Mouse (Mus musculus): ENCODE results near the gene Rassf4. TPM values are rescaled to one million over a fixed set of nuclear protein-coding genes. Genes with fewer than 3 reads are reported as not detected.

Gene Rassf4
- polyA plus RNA-seq (2014; fragmentation: Illumina TruSeq; extraction: RNeasy Lipid Tissue Mini Kit (QIAGEN cat#74804)) = 16.6 TPM

DNA sequence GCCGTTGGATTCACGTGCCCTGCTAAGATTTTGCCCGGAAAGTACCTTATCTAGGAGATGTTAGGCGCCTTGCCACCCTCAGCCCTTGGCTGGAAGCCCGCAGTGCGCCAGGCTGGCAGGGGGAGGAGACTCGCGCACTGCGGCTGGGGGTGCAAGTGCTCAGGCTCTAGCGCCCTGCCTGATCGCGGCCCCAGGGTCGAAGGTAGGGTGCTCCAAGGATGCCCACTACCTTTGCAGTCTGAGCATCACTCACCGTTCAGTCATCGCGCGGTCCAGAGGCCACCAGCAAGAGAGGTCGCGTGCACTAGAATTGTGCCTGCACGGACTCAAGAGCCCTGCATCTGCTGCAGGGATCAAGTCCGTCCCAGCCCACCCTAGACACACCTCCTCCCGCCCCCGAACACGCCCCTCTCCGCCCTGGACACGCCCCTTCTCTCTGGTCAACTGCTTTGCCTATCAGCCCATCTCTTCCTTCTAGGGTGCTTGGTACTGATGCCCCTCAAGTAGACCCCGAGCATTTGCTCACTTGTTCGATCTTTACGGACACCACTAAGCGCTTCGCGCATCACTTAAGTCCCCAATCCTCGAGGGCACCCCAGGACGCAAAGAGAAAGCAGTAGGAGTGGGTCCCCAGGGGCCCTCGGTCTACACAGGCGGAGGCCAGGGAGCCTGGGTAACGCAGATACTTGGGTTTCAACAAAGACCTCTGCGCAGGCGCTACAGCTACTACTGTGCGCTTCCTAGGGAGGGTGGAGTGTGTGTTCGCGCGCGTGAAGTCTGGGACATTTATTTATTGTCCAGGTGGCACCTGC is at the start of gene Rassf4:
TSS of gene Rassf4 (minus strand) at position 482 of the 812 bp plus-strand sequence.

DNA sequence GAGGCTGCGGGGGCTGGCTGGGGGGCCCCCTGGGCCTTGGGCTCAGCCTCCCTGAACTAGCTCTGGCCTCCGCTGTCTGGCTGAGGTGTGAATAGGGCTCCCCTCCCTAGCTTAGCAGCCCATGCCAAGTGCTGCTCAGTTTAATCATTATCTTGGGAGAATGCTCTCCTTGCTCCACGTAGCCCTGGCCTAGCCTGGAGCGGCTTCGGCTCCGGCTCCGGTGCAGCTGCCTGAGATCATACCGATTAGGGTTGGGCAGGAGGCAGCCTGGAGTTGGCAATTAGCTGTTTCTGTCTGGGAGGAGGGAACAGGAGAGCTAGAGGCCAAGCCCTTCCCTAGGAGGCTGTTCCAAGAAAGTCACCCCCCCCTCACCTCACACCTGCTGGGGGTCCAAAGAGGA is 42.9 kb upstream of the Rassf4 start, which contains the start of gene Tmem72:
TSS of gene Tmem72 (minus strand) at position 248 of the 400 bp plus-strand sequence.

DNA sequence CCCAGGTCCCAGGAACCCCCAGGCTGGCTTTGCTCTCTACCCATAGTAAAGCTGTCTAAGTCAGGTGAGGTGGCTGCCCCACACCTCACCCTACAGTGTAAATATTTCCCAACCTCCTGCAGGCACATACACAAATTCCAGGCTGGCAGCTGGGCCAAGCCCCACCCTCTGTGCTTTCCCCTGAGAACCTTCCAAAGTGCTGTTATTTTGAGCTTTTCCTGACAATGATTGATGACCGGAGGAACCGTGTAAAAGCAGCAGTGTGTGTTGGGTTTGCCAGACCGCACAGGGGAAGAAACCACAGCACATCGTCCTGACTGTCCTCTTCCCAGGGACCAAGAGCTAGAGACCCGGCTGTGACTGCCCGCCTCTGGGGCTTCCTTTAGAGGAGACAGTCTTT is 23.3 kb downstream of the Rassf4 start, which contains the start of gene Depp1:
TSS of gene Depp1 (plus strand) at position 204 of the 400 bp plus-strand sequence.

DNA sequence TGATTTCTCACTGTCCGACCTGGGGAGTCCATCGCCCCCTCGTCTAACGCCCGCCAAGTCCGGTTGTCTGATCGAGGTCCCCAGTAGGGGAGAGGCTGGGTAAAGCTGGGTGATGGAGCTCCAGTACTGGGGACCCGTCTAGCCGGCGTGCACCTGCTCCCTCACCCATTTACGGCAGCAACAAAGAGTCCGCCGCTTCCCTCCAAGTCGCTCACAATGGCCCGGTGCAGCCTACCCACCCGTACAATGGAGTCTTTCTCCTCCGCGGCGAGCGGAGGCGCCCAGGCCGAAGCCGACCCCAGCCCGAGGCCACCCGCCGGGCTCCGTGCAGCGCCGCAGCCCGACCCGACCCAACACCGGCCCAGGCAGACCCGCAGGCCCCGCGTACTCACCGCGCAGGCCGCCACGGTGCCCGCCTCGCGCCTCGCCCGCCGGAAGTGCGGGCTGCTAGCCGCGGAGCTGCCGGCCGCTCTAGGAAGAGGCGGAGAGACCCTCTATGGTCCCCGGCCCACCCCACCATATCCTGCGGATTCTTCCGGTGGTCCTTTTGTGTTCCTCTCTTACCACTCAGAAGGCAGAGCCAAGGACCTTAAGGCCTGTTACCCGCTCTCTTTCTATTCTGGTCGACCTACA is 45.1 kb downstream of the Rassf4 start, which contains the start of gene Zfp422:
TSS of gene Zfp422 (minus strand) at position 461 of the 633 bp plus-strand sequence.

DNA sequence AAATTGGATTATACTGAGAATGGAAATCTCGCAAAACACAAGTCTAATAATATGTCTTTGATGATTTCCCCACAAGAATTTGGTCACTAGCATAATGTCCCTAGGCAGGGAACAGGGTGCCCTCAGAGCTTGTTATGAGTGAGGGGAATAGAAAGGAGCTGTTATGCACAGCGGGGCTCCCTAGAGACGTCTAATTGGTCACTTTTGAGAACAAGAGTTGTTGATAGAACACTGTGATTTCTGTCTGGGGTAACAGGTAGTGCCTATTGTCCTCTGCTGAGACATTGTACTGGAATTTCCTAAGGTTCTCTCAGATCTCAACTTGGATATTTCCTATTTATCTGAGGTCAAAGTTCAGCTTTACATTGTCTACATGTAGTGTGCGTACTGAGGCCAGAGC is 89.7 kb downstream of the Rassf4 start, which contains the start of gene Olfr215:
TSS of gene Olfr215 (minus strand) at position 101 of the 400 bp plus-strand sequence.

Other genes with a start within 250 kb of the Rassf4 start
- gene Alox5, start 212.8 kb downstream of the Rassf4 start, polyA plus RNA-seq (2014; fragmentation: Illumina TruSeq; extraction: RNeasy Lipid Tissue Mini Kit (QIAGEN cat#74804)) = 1.3 TPM
- not detected for gene Olfr211, start 184.9 kb downstream of the Rassf4 start, polyA plus RNA-seq (2014; fragmentation: Illumina TruSeq; extraction: RNeasy Lipid Tissue Mini Kit (QIAGEN cat#74804))
- gene Olfr212, start 167.4 kb downstream of the Rassf4 start, polyA plus RNA-seq (2014; fragmentation: Illumina TruSeq; extraction: RNeasy Lipid Tissue Mini Kit (QIAGEN cat#74804)) = not detected
- gene Olfr213, start 135.5 kb downstream of the Rassf4 start, polyA plus RNA-seq (2014; fragmentation: Illumina TruSeq; extraction: RNeasy Lipid Tissue Mini Kit (QIAGEN cat#74804)) = not detected
- gene Gm5580, start 122.8 kb downstream of the Rassf4 start, polyA plus RNA-seq (2014; fragmentation: Illumina TruSeq; extraction: RNeasy Lipid Tissue Mini Kit (QIAGEN cat#74804)) = not detected
- not detected for gene Olfr214, start 119.7 kb downstream of the Rassf4 start, polyA plus RNA-seq (2014; fragmentation: Illumina TruSeq; extraction: RNeasy Lipid Tissue Mini Kit (QIAGEN cat#74804))
- gene Olfr215, start 89.8 kb downstream of the Rassf4 start, polyA plus RNA-seq (2014; fragmentation: Illumina TruSeq; extraction: RNeasy Lipid Tissue Mini Kit (QIAGEN cat#74804)) = not detected
- gene Zfp422, start 45.0 kb downstream of the Rassf4 start, polyA plus RNA-seq (2014; fragmentation: Illumina TruSeq; extraction: RNeasy Lipid Tissue Mini Kit (QIAGEN cat#74804)) = 131 TPM
- not detected for gene Depp1, start 23.3 kb downstream of the Rassf4 start, polyA plus RNA-seq (2014; fragmentation: Illumina TruSeq; extraction: RNeasy Lipid Tissue Mini Kit (QIAGEN cat#74804))
- gene Tmem72, start 43.0 kb upstream of the Rassf4 start, polyA plus RNA-seq (2014; fragmentation: Illumina TruSeq; extraction: RNeasy Lipid Tissue Mini Kit (QIAGEN cat#74804)) = 0.57 TPM

Data from ovary, adult 10 weeks (tissue).